Mouse (Mus musculus) cortical plate, adult 2 months (tissue): ENCODE results near the gene Cul4b. TPM values are rescaled to one million over a fixed set of nuclear protein-coding genes. Genes with fewer than 3 reads are reported as not detected.

Source experiments
- H3K27ac ChIP-seq: fragments of 200-500 bp; 2 replicates; pipeline ENCODE4 v1.5.1; 2012; ENCODE audit warnings: low read length, control low read depth, inconsistent platforms; ENCODE audit not compliant: insufficient read depth
- H3K4me1 ChIP-seq: fragments of 200-500 bp; 2 replicates; pipeline ENCODE4 v1.6.1; 2011; ENCODE audit warnings: low read length; ENCODE audit not compliant: control insufficient read depth, insufficient read depth
- H3K4me3 ChIP-seq: fragments of 200-500 bp; 2 replicates; pipeline ENCODE4 v1.5.1; 2011; ENCODE audit warnings: mild to moderate bottlenecking, low read length, control low read depth; ENCODE audit not compliant: insufficient read depth
- CTCF ChIP-seq: fragments of 200-500 bp; IDR thresholded peaks from 2 replicates; pipeline ENCODE4 v1.5.1; 2011; ENCODE audit warnings: mild to moderate bottlenecking, control low read depth, low read length; ENCODE audit not compliant: insufficient read depth; ENCODE audit errors: extremely low read depth
- POLR2A ChIP-seq: fragments of 200-500 bp; IDR thresholded peaks from 2 replicates; pipeline ENCODE4 v1.6.1; 2011; ENCODE audit warnings: mild to moderate bottlenecking, low read length, control low read depth; ENCODE audit not compliant: insufficient read depth; ENCODE audit errors: extremely low read depth
- polyA plus RNA-seq: library from polyadenylated mRNA; depleted of rRNA; stranded (reverse); fragments of >200 nt; gene quantifications from 2 replicates; pipeline ENCODE4 v1.2.3, GENCODE M21; 2012; rRNA removed

Gene Cul4b
- 13.4 and 14.0 TPM in 2 replicates for polyA plus RNA-seq

DNA sequence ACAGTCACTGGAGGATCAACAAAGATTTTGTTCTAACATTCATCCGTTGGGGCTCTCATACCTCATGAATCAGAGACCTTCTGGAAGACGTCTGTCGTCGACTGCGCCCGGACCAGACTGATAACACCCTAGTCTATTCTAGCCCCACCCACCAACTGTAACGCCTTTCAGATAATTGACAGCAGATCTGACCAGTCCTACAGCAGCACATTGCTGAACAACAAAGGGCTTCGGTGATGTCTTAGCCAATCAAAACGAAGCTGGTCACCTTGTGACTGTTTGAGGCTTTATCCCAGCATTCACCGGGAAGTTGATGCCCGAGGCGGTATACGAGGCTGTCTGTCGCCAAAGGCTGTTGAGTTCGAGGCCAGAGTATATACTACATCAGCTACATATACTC lies at the start of gene Cul4b:
Gene Cul4b, minus strand, starts transcription at position 119 of the 400 bp plus-strand sequence.
- TF ChIP-seq CTCF (no peak), POLR2A (no peak)
- H3K4me3 ChIP-seq = no peak within 1 kb of the TSS

DNA sequence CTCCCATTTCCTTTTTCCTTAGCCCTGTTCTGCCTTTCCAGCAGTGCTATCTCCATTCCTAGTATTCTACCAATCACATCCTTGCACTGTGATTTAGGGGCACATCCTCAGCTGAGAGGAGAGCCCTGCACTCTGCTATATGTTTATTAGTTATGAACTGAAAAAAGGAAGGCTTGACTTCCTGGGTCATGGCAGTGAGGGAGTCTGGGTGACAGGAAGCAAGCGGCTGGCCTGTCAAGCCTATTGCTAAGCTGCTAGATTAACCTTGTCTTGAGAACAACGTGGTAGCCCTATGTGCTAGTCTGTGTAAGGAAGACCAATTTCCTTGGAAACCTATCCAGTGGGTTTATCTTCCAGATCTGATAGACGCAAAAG lies 25.0 kb upstream of the Cul4b start:
- TF ChIP-seq CTCF (no peak), POLR2A (no peak)
- H3K27ac ChIP-seq = peak overlapping the region; percentile 64
- no peaks in the 10 kb centered on the region for H3K4me1 ChIP-seq
- peak overlapping the region; percentile 82 for H3K4me3 ChIP-seq

More for the DNA sequence above, at the start of gene Cul4b:
- no peak within 1 kb of the TSS for H3K27ac ChIP-seq
- H3K4me1 ChIP-seq = no peaks in the 10 kb centered on the region

GRCm38 (mm10) chrX:38600177-38600994 lies 24.4 kb upstream of the Cul4b start, which contains the start of gene Mcts1:
Gene Mcts1, plus strand, starts transcription at chrX:38600578.
- Histone ChIP-seq H3K4me3 (peak within 1 kb of the TSS; percentile 82), H3K27ac (peak within 1 kb of the TSS; percentile 64), H3K4me1 (no peaks in the 10 kb centered on the region)
- TF ChIP-seq POLR2A (peak; percentile 83), CTCF (no peak)

GRCm38 (mm10) chrX:38593180-38593889 lies 17.3 kb upstream of the Cul4b start:
- H3K27ac ChIP-seq = no peak overlapping the region
- TF ChIP-seq POLR2A (no peak), CTCF (no peak)

GRCm38 (mm10) chrX:38591749-38592148 lies 15.8 kb upstream of the Cul4b start:
- H3K4me1 ChIP-seq = no peaks in the 10 kb centered on the region
- H3K4me3 ChIP-seq = no peak overlapping the region
- TF ChIP-seq CTCF = no peak
- no peak for TF ChIP-seq POLR2A
- H3K27ac ChIP-seq = no peak overlapping the region

More at GRCm38 (mm10) chrX:38593180-38593889, 17.3 kb upstream of the Cul4b start:
- no peak overlapping the region for H3K4me3 ChIP-seq
- H3K4me1 ChIP-seq = no peaks in the 10 kb centered on the region

- H3K4me1 ChIP-seq = no peaks in the 10 kb centered on the region
- TF ChIP-seq CTCF (no peak), POLR2A (no peak)
- no peak overlapping the region for H3K4me3 ChIP-seq
- no peak overlapping the region for H3K27ac ChIP-seq
Observed at GRCm38 (mm10) chrX:38589827-38590226, 13.8 kb upstream of the Cul4b start.

DNA sequence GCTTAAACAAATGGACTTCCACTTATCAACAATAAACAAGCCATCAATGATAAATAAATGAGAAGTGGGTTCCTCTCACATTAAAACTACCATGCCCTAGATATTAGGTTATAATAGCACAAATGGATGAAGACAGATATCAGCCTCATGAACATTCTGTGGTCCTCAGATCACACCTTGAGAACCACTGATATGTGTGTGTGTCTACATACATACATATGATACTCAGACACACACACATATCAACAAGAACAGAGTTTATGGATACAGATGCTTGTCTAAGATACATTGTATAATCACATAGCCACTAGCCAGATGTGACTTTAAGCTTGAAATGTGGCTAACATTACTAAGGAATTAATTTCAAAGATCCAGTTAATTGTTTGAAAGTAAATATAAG lies 7.3 kb upstream of the Cul4b start:
- Histone ChIP-seq H3K4me1 (no peaks in the 10 kb centered on the region), H3K27ac (no peak overlapping the region), H3K4me3 (no peak overlapping the region)
- TF ChIP-seq CTCF (no peak), POLR2A (no peak)

GRCm38 (mm10) chrX:38581140-38581539 lies 5.1 kb upstream of the Cul4b start:
- Histone ChIP-seq H3K4me3 (no peak overlapping the region), H3K27ac (no peak overlapping the region), H3K4me1 (no peaks in the 10 kb centered on the region)
- TF ChIP-seq POLR2A (no peak), CTCF (no peak)

- TF ChIP-seq CTCF (no peak), POLR2A (no peak)
- Histone ChIP-seq H3K4me1 (no peaks in the 10 kb centered on the region; the same call in 1 of the 2 replicates), H3K4me3 (no peak overlapping the region)
Observed at GRCm38 (mm10) chrX:38566521-38567205, 9.3 kb downstream of the Cul4b start.

DNA sequence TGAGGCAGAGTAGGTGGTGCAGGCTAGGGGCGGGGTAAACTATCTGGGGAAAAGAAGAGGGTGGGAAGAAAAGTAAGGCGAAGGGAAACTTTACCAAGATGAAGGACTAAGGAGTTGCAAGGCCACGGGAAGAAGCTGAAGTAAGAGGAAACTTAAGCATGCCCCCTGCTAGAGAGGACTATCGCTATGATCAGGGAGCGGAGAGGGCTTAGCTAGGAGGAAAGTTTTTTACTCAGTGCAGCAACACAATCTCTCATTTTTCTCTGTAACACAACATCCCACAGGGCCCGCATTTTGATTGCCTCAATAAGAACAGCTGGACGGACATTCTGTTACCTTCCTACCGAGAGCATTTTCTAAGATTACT lies 10.8 kb downstream of the Cul4b start:
- H3K4me1 ChIP-seq = no peaks in the 10 kb centered on the region; the same call in 1 of the 2 replicates
- peak overlapping the region; percentile 88 for H3K4me3 ChIP-seq
- no peak for TF ChIP-seq POLR2A
- TF ChIP-seq CTCF = no peak
- H3K27ac ChIP-seq = no peak overlapping the region

More at GRCm38 (mm10) chrX:38566521-38567205, 9.3 kb downstream of the Cul4b start:
- H3K27ac ChIP-seq = no peak overlapping the region
